Mouse (Mus musculus) midbrain, embryonic 14.5 days (tissue): ENCODE results near the gene Tnxb. TPM values are rescaled to one million over a fixed set of nuclear protein-coding genes. Genes with fewer than 3 reads are reported as not detected.
A peak's percentile ranks its signal among the peaks of the same experiment; 100 is the strongest.

ENCODE experiments used
- ATAC-seq: fragments of 200-750 bp; cut with Nextera tagmentation; 2 replicates; pipeline ENCODE4 v1.8.0; 2017; ENCODE audit warnings: moderate number of reproducible peaks, moderate library complexity; ENCODE audit not compliant: low FRiP score, low TSS enrichment
- DNase-seq: peaks from one replicate; pipeline ENCODE4 v3.0.0-alpha.2; 2015
- H3K27ac ChIP-seq: fragments of 300-500 bp; sonication (generic); replicated peaks from 2 replicates; pipeline ENCODE4 v1.5.1; 2014; ENCODE audit warnings: mild to moderate bottlenecking, low read depth, low read length, moderate library complexity
- H3K27me3 ChIP-seq: fragments of 300-500 bp; sonication (generic); 2 replicates; pipeline ENCODE4 v1.6.1; 2014; ENCODE audit warnings: low read length, control low read depth, mixed read lengths; ENCODE audit not compliant: control insufficient read depth, insufficient read depth
- H3K36me3 ChIP-seq: fragments of 300-500 bp; sonication (generic); 2 replicates; pipeline ENCODE4 v1.6.1; 2014; ENCODE audit warnings: low read length, control low read depth; ENCODE audit not compliant: control insufficient read depth, insufficient read depth
- H3K4me1 ChIP-seq: fragments of 300-500 bp; sonication (generic); 2 replicates; pipeline ENCODE4 v1.6.1; 2014; ENCODE audit warnings: mild to moderate bottlenecking, antibody characterized with exemption, low read length, control low read depth; ENCODE audit not compliant: control insufficient read depth, insufficient read depth
- H3K4me2 ChIP-seq: fragments of 300-500 bp; sonication (generic); 2 replicates; pipeline ENCODE4 v1.6.1; 2014; ENCODE audit warnings: mild to moderate bottlenecking, low read length, moderate library complexity
- H3K4me3 ChIP-seq: fragments of 300-500 bp; sonication (generic); replicated peaks from 2 replicates; pipeline ENCODE4 v1.5.1; 2014; ENCODE audit warnings: low read depth, low read length
- H3K9ac ChIP-seq: fragments of 300-500 bp; sonication (generic); replicated peaks from 2 replicates; pipeline ENCODE4 v1.6.1; 2014; ENCODE audit warnings: mild to moderate bottlenecking, low read length, moderate library complexity
- H3K9me3 ChIP-seq: fragments of 300-500 bp; sonication (generic); 2 replicates; pipeline ENCODE4 v1.6.1; 2016; ENCODE audit warnings: low read length, control low read depth, mixed read lengths; ENCODE audit not compliant: control insufficient read depth
- WGBS: fragments of 180-500 bp; shearing (Covaris S2); extraction: QIAGEN DNeasy Blood & Tissue Kit; methylation state at CpG from one replicate; pipeline ENCODE4 v1.1.7; 2014; 5-methylcytosine and 5-hydroxymethylcytosine counted together
- polyA plus RNA-seq: library from polyadenylated mRNA; unstranded; fragments of >200 nt; fragmentation: Nextera tagmentation; extraction: Ambion mirVana; gene quantifications from 2 replicates; pipeline ENCODE4 v1.2.1, GENCODE M21; 2014

The Tnxb gene
- polyA plus RNA-seq, 1 experiment from 2014 or later = 0.24 TPM

DNA sequence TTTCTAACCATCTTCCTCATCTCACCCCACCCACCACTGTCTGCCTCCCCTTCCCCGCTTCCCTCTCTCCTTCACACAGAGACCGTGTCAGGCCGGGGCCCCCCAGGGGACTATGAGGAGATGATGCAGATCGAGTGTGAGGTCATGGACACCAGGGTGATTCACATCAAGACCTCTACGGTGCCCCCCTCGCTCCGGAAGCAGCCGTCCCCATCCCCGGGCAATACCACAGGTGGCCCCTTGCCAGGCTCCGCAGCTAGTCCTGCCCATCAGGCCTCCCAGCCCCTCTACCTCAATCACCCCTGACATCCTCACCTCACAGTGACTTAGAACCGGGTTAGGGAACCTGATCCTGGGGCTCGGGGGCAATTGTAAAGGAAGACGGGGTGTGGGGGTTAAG lies 15.9 kb upstream of the Tnxb start:
- 96% methylated on average over 13 of the region's 13 CpGs for WGBS
- no peak overlapping the region for H3K4me3 ChIP-seq
- no peak for ATAC-seq

GRCm38 (mm10) chr17:34655160-34655559 lies 15.2 kb upstream of the Tnxb start:
- DNase-seq (no peak), ATAC-seq (no peak)
- H3K36me3 ChIP-seq = peaks cover 53% of the 10 kb centered on the region
- 93% methylated on average over 7 of the region's 7 CpGs for WGBS
- H3K9ac ChIP-seq = no peak overlapping the region
- no peak overlapping the region for H3K4me3 ChIP-seq
- H3K4me2 ChIP-seq = no peak overlapping the region
- no peak overlapping the region for H3K27ac ChIP-seq
- no peaks in the 10 kb centered on the region for H3K4me1 ChIP-seq
- peaks cover 3% of the 10 kb centered on the region; the same call in 1 of the 2 replicates for H3K27me3 ChIP-seq
- no peaks in the 10 kb centered on the region for H3K9me3 ChIP-seq

More for the DNA sequence above, 15.9 kb upstream of the Tnxb start:
- H3K4me1 ChIP-seq = no peaks in the 10 kb centered on the region
- H3K36me3 ChIP-seq = peaks cover 61% of the 10 kb centered on the region
- DNase-seq = no peak
- no peak overlapping the region for H3K27ac ChIP-seq
- no peaks in the 10 kb centered on the region for H3K27me3 ChIP-seq
- H3K9ac ChIP-seq = no peak overlapping the region
- H3K4me2 ChIP-seq = no peak overlapping the region
- H3K9me3 ChIP-seq = no peaks in the 10 kb centered on the region

GRCm38 (mm10) chr17:34655581-34655991 lies 14.7 kb upstream of the Tnxb start:
- no peak overlapping the region for H3K4me2 ChIP-seq
- DNase-seq (peak; percentile 36), ATAC-seq (peak; percentile 16; the same call in 1 of the 2 replicates)
- H3K4me3 ChIP-seq = no peak overlapping the region
- H3K36me3 ChIP-seq = peaks cover 49% of the 10 kb centered on the region
- WGBS = 66% methylated on average over 4 of the region's 4 CpGs
- no peak overlapping the region for H3K9ac ChIP-seq
- H3K27ac ChIP-seq = no peak overlapping the region
- peaks cover 5% of the 10 kb centered on the region; the same call in 1 of the 2 replicates for H3K27me3 ChIP-seq
- H3K9me3 ChIP-seq = no peaks in the 10 kb centered on the region
- no peaks in the 10 kb centered on the region for H3K4me1 ChIP-seq

DNA sequence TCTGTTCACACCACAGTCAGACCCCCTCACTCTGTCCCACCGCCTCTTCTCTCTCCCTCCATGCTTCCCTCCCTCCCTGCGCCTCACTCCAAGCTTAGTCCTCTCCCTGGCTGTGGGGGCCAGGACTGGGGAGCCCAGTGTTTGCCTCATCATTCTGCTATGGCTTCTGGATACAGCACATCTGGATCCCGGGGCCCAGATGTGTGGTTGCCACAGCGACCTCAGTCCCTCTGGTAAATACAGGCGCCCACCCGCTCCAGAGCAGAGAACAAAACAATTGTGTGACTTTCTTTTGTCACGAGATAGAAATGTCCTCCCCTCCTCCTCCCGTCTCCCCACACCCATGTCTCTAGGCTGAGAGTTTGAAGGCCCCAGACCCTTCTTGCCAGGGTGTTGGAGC lies 13.7 kb upstream of the Tnxb start:
- WGBS = 30% methylated on average over 8 of the region's 8 CpGs
- no peak for DNase-seq

GRCm38 (mm10) chr17:34657271-34657670 lies 13.1 kb upstream of the Tnxb start:
- 26% methylated on average over 2 of the region's 2 CpGs for WGBS
- no peak for ATAC-seq

More for the DNA sequence above, 13.7 kb upstream of the Tnxb start:
- H3K27ac ChIP-seq = no peak overlapping the region
- H3K36me3 ChIP-seq = peaks cover 38% of the 10 kb centered on the region
- H3K9ac ChIP-seq = no peak overlapping the region
- H3K4me2 ChIP-seq = no peak overlapping the region
- H3K4me3 ChIP-seq = no peak overlapping the region
- H3K27me3 ChIP-seq = peaks cover 8% of the 10 kb centered on the region
- H3K9me3 ChIP-seq = no peaks in the 10 kb centered on the region
- no peaks in the 10 kb centered on the region for H3K4me1 ChIP-seq
- ATAC-seq = no peak

DNA sequence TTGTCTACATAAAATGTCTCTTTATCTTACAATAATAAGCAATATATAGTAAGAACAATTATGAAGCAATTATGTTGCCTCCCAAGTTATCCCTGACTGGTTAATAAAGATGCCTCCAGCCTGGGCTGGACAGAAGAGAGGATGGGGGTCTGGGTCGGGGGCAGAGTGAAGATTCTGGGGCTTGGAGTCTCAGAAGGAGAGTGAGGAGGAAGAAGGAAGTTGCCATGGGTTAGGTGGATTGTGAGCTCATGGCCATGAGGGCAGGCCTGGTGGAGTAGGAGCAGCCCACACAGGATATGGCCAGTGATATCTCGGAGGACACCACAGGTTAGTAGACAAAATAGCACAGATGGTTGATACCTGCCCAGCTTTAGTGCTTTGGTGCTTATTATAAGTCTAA lies 12.2 kb upstream of the Tnxb start:
- H3K9me3 ChIP-seq = no peaks in the 10 kb centered on the region
- no peak overlapping the region for H3K27ac ChIP-seq
- no peak for DNase-seq
- H3K4me2 ChIP-seq = no peak overlapping the region
- H3K9ac ChIP-seq = no peak overlapping the region
- 85% methylated on average over 2 of the region's 2 CpGs for WGBS
- peaks cover 23% of the 10 kb centered on the region for H3K36me3 ChIP-seq
- ATAC-seq = no peak
- no peak overlapping the region for H3K4me3 ChIP-seq
- H3K4me1 ChIP-seq = no peaks in the 10 kb centered on the region
- peaks cover 8% of the 10 kb centered on the region for H3K27me3 ChIP-seq

More at GRCm38 (mm10) chr17:34657271-34657670, 13.1 kb upstream of the Tnxb start:
- Histone ChIP-seq H3K27ac (no peak overlapping the region), H3K36me3 (peaks cover 32% of the 10 kb centered on the region), H3K4me1 (no peaks in the 10 kb centered on the region), H3K4me2 (no peak overlapping the region), H3K27me3 (peaks cover 8% of the 10 kb centered on the region), H3K9me3 (no peaks in the 10 kb centered on the region), H3K9ac (no peak overlapping the region), H3K4me3 (no peak overlapping the region)
- no peak for DNase-seq

GRCm38 (mm10) chr17:34658591-34658990 lies 11.7 kb upstream of the Tnxb start:
- 82% methylated on average over 3 of the region's 3 CpGs for WGBS
- Histone ChIP-seq H3K9me3 (no peaks in the 10 kb centered on the region), H3K4me1 (no peaks in the 10 kb centered on the region), H3K27me3 (peaks cover 8% of the 10 kb centered on the region), H3K9ac (no peak overlapping the region), H3K4me2 (no peak overlapping the region), H3K27ac (no peak overlapping the region), H3K4me3 (no peak overlapping the region), H3K36me3 (peaks cover 19% of the 10 kb centered on the region)
- ATAC-seq = no peak
- DNase-seq = no peak

GRCm38 (mm10) chr17:34659181-34659896 lies 11.0 kb upstream of the Tnxb start:
- Histone ChIP-seq H3K9ac (no peak overlapping the region), H3K27ac (no peak overlapping the region), H3K4me1 (no peaks in the 10 kb centered on the region), H3K36me3 (peaks cover 13% of the 10 kb centered on the region), H3K9me3 (no peaks in the 10 kb centered on the region), H3K27me3 (peaks cover 8% of the 10 kb centered on the region), H3K4me2 (no peak overlapping the region), H3K4me3 (no peak overlapping the region)
- 75% methylated on average over 12 of the region's 12 CpGs for WGBS
- DNase-seq (no peak), ATAC-seq (no peak)

GRCm38 (mm10) chr17:34659897-34660214 lies 10.5 kb upstream of the Tnxb start:
- Histone ChIP-seq H3K9me3 (no peaks in the 10 kb centered on the region), H3K9ac (no peak overlapping the region), H3K27me3 (peaks cover 8% of the 10 kb centered on the region), H3K4me3 (no peak overlapping the region), H3K36me3 (peaks cover 8% of the 10 kb centered on the region; the same call in 1 of the 2 replicates), H3K4me2 (no peak overlapping the region), H3K27ac (no peak overlapping the region), H3K4me1 (no peaks in the 10 kb centered on the region)
- WGBS = 73% methylated on average over 3 of the region's 3 CpGs
- DNase-seq (no peak), ATAC-seq (no peak)
